Mouse (Mus musculus) heart, adult 9 months (tissue): ENCODE measurements around the gene Itsn2.
"Not testable (repeated sequence)": the region's sequence is repeated elsewhere in the genome, so short reads cannot be mapped to it uniquely, and the experiment has no call there.

Source experiments
- DNase-seq, 2 experiments: peaks; one replicate each; pipeline ENCODE4 v3.0.0; 2022; ENCODE audit warnings: low spot score in 2 of 2

Itsn2 gene

GRCm38 (mm10) chr12:4598666-4599428, 6.4 kb downstream of the Itsn2 start:
- DNase-seq, result no peak

DNA sequence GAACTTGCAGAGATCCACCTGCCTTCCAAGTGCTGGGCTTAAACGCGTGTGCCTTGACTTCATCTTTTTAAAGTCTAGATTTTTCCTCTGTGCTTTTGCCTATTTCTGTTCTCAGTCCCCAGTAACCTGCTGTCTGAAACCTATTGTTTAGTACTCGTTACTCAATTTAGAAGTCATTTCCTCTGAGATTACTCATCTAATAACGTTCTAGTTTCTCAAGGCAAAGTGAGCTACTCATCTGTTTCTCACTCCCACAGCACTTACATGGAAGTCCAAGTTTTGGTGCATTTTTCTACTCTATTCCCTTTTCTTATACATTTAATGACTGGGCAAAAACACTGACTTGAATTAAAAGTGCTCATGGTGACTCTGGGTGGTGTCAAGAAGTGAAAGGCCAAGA, 7.3 kb downstream of the Itsn2 start:
- DNase-seq, result no peak

DNA sequence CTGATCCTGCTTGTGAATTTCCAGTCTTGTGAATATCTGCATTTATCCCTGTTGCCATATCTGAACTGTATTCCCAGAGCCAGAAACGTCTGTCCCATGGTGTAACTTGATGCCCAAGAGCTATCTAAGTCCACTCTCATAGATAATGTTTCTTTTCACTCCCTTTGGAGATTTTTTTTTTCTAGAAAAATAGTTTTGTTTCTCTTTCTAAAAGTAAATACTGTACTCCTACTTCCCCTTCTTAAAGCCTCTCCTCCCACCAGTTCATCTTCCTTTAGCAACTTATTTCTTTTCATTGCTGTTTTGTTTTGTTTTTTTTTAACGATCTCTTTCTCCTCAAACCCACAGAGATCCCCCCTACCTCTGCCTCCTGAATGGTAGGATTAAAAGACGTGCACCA, 14.2 kb downstream of the Itsn2 start:
- DNase-seq, result no peak

- no peak for DNase-seq
Measured at GRCm38 (mm10) chr12:4614722-4615121, 22.3 kb downstream of the Itsn2 start.

GRCm38 (mm10) chr12:4624201-4624600, 31.8 kb downstream of the Itsn2 start:
- DNase-seq, result no peak

DNA sequence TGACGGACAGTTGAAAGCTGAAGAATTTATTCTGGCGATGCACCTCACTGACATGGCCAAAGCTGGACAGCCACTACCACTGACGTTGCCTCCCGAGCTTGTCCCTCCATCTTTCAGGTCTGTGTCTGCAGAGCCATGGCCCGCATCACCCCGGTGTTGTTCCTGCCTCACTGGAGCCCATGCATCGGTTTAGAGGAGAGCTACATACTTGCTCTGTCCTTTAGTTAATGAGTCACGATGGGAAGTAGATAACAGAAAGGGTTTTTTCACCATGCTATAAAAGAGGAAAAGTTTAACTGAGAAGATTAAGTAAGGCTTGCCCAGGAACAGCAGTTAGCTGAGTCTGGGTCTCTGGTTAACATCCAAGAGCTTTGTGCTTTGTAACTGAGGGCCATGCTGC, 40.5 kb downstream of the Itsn2 start:
- DNase-seq, result no peak

- no peak for DNase-seq
Measured at GRCm38 (mm10) chr12:4638438-4638837, 46.0 kb downstream of the Itsn2 start.

- DNase-seq, result no peak
Measured at GRCm38 (mm10) chr12:4640737-4641136, 48.3 kb downstream of the Itsn2 start.

DNA sequence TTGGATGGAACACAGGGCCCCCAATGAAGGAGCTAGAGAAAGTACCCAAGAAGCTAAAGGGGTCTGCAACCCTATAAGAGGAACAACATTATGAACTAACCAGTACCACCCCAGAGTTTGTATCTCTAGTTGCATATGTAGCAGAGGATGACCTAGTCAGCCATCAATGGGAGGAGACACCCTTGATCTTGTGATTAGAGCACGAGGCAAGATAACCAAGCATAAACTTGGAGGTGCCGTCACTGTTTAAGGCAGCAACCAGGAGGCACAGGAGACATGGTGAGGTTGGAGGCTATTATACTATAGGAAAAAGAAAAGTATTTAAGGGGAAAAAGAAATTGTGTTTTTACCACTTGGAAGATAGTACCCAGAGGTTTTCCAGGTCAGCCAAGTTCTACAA, 64.4 kb downstream of the Itsn2 start:
- DNase-seq, result no peak

DNA sequence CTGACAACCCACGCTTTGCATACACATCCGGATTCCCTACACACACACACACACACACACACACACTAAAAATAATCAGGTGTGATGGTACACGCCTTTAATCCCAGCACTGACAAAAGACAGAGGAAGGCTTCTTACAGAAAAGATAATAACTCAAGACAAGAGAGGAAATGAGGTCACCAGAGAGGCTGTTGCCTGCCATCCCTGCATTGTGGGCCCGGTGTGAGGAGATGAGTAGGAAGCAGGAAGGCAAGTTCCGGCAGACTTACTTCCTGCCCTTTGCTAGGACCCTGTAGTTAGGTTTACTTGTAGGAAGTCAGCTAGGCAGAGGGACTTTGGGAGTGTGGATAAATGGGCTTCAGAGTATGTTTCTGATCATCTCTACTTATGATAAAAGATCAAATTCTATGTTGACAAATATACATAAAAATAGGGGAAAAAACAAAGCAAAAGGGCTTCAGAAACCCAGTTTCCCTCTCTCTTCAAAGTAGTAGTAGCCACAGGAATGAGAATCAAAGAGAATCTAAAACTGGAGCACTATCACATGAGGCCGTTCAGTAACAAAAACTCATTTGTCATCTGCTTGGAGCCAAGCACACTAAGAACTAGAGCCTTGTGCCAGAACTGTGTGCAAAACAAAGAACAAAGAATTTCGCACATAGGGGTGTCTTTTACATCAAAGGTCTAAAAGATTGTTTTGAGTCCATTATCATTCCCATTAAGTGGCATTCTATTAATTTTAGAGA, 72.7 kb downstream of the Itsn2 start:
- DNase-seq, result no peak

DNA sequence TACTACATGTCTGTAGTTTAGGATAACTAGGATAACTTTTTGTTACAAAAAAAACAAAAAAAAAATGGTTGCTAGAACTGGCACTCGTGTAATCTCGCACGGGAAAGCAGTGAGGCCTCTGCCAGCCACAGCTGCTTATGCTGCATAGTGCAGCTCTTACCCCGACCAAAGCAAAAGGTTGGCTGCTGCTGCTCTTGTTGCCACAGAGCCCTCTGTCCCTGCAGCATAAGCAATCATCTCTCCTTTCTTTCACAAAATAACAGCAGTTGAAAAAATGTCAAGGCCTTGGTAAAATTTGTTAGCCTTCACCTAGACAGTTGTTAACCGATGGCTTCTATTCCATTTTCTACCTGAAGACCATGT, 73.2 kb downstream of the Itsn2 start:
- DNase-seq, result no peak

- DNase-seq, result no peak
Measured at GRCm38 (mm10) chr12:4676336-4676735, 83.9 kb downstream of the Itsn2 start.

DNA sequence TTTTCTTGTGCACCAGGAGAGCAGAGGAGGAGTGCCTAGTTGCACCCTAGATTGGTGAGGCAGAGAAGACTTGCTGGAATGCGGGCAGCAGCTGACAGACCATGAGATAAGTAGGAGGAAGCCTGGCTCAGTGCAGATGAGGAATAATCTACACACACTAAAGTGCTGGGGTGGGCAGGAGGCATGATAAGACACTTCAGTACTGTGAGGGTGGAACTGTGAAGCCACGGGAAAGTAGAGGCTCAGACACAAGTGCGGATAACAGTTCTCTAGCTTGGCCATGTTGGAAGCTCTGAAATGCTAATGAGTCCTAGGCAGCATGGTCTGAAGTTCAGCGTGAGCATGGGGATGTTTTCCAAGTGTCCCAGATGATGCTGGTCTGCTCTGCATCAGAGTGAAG, 87.5 kb downstream of the Itsn2 start:
- DNase-seq, result no peak

GRCm38 (mm10) chr12:4685441-4685840, 93.0 kb downstream of the Itsn2 start:
- DNase-seq, result no peak

DNA sequence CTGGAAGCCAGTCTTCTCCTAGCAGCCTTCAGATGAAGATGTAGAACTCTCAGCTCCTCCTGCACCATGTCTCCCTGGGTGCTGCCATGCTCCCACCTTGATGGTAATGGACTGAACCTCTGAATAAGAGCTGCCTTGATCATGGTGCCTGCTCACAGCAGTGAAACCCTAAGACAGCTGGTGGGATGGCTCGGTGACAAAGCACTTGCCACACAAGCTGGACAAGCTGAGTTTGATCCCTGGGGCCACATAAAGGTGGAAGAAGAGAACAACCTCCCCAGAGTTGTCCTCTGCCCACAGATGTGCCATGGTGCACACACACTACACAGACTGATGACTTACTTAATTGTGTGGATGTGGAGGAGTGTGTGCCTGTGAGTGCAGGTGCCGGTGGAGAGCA, 95.9 kb downstream of the Itsn2 start:
- no peak for DNase-seq

- no peak for DNase-seq
Measured at GRCm38 (mm10) chr12:4689341-4689740, 96.9 kb downstream of the Itsn2 start.

DNA sequence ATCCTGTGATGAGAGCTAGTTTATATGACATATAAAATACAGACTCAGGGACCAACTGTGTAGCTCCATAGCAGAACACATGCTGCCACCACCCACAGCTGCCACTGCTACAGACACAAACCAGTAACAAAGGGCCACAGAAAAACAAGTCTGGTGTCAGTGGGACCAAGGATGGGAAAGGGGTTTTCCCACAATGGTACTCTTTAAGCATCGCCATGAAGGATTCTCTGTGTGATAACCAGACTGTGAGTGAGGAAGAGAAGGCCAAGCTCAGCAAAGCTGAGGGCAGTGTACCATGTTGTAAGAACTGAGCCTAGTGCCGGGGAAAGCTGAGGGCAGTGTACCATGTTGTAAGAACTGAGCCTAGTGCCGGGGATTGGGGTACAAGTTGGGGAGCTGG, 98.8 kb downstream of the Itsn2 start:
- DNase-seq, result no peak

DNA sequence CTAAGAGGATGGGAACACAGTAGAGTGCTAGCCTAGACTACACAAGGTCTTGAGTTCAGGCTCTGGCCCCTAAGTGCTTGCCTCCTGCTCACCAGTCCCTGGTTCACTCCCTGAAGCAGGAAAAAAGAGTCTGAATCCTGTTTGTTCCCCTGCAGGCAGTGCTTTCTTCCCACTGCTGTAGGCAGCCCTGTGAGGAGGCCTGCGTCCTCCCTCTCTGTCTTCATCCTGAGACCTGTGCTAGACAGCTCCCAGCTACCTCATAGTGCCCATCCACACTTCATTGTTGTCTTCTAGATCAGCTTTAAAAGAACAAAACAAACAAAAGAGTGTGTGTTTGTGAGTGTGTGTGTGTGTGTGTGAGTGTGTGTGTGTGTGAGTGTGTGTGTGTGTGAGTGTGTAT, 102.1 kb downstream of the Itsn2 start:
- no peak for DNase-seq

- not testable (repeated sequence) for DNase-seq
Measured at GRCm38 (mm10) chr12:4705626-4706025, 113.2 kb downstream of the Itsn2 start.

DNA sequence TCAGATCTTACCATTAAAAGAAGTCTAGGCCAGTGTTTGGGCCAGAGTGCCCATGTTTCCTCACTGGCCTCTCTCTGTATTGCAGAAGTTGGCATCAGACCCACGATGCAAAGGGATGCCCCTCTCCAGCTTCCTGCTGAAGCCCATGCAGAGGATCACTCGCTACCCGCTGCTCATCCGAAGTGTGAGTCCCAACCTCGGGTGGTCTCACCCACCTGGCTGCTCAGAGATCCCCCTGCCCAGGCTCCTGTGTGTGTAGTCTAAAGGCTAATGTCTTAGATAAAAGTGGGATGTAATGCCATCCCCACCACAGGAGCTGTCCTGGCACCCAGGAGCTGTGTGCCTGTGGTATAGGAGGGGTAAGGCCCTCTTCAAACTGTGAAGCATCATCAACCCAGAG, 113.7 kb downstream of the Itsn2 start:
- no peak for DNase-seq

GRCm38 (mm10) chr12:4706901-4707300, 114.5 kb downstream of the Itsn2 start:
- no peak for DNase-seq

DNA sequence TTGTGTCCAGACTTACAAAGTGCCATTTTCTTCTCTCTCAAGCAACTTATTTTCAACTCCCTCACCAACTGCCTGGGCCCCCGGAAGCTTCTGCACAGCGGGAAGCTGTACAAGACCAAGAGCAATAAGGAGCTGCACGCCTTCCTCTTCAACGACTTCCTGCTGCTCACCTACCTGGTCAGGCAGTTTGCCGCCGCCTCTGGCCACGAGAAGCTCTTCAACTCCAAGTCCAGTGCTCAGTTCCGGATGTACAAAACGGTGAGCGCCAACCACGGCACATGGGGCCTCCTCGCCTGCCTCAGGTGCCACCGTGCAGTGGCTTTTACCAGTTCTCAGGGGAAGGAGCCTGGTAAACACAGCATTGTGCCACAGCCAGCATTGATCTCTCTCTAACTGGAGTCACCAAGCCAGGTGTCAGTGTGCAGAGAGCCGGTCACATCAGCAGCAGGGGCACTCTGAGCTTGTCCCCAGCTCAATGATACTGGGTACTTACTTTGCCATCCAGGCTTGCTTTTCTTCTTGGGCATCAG, 115.1 kb downstream of the Itsn2 start:
- no peak for DNase-seq

GRCm38 (mm10) chr12:4708296-4708695, 115.9 kb downstream of the Itsn2 start:
- no peak for DNase-seq
